Comparison of ENCODE assay signal across 29 mouse cellular contexts in genomic region chr6:39453564-39453963, GRCm38 (mm10). TPM values are rescaled to one million over a fixed set of nuclear protein-coding genes. Genes with fewer than 3 reads are reported as not detected.
DNase-seq lines count a peak whose midpoint lies in the region; ATAC-seq and TF ChIP-seq lines count a peak whose summit lies in the region.
"Had no signal": no experiment of that assay in that cellular context is flagged by ENCODE, and none has a peak within 500 bp of the region (broad histone marks: within the 10 kb centered on the region; RNA-seq: fewer than 3 reads in every experiment).

No protein-coding gene starts in this region.

- H3K4me3 ChIP-seq in layer of hippocampus, adult 2 months: no peak overlapping the region
- H3K4me3 ChIP-seq in midbrain, embryonic 11.5 days (ENCODE audit: low read depth, low read length): no peak overlapping the region
- no peak overlapping the region for H3K4me3 ChIP-seq in midbrain, embryonic 13.5 days (replicated peaks)
- H3K4me3 ChIP-seq: embryonic facial prominence, embryonic 13.5 days; forebrain, embryonic 10.5 days; forebrain, embryonic 15.5 days; gastrocnemius, adult 2 months; hindbrain, embryonic 12.5 days; intestine, embryonic 15.5 days; midbrain, embryonic 12.5 days had no signal

- no peak overlapping the region for H3K27ac ChIP-seq in layer of hippocampus, adult 2 months
- H3K27ac ChIP-seq in midbrain, embryonic 11.5 days (ENCODE audit: low read depth, low read length): no peak overlapping the region
- no peak overlapping the region for H3K27ac ChIP-seq in midbrain, embryonic 13.5 days
- H3K27ac ChIP-seq: embryonic facial prominence, embryonic 13.5 days; forebrain, embryonic 10.5 days; forebrain, embryonic 15.5 days; gastrocnemius, adult 2 months; hindbrain, embryonic 12.5 days; hindbrain, postnatal 0 days; intestine, embryonic 15.5 days; midbrain, embryonic 12.5 days had no signal

- H3K9ac ChIP-seq in midbrain, embryonic 11.5 days (ENCODE audit: low read length): no peak overlapping the region
- no peak overlapping the region for H3K9ac ChIP-seq in midbrain, embryonic 13.5 days (replicated peaks)
- H3K9ac ChIP-seq: embryonic facial prominence, embryonic 13.5 days; forebrain, embryonic 15.5 days; hindbrain, embryonic 12.5 days; intestine, embryonic 15.5 days; midbrain, embryonic 12.5 days had no signal

- no peak for ATAC-seq in midbrain, embryonic 11.5 days (ENCODE audit: low FRiP score)
- ATAC-seq in midbrain, embryonic 13.5 days: no peak
- ATAC-seq: forebrain, embryonic 15.5 days; hindbrain, postnatal 0 days; intestine, embryonic 15.5 days had no signal

- peak; percentile 38 for TF ChIP-seq CTCF in layer of hippocampus, adult 2 months (conservative IDR thresholded peaks at IDR 0.05)

- no peaks in the 10 kb centered on the region for H3K4me1 ChIP-seq in midbrain, embryonic 11.5 days (ENCODE audit: control insufficient read depth, insufficient read depth, low read length)
- H3K4me1 ChIP-seq in midbrain, embryonic 13.5 days (replicated peaks): peaks cover 5% of the 10 kb centered on the region; the same call in 1 of the 2 replicates
- H3K4me1 ChIP-seq: embryonic facial prominence, embryonic 13.5 days; forebrain, embryonic 15.5 days; midbrain, embryonic 12.5 days had no signal

- 87% methylated on average over 4 of the region's 4 CpGs for WGBS in midbrain, embryonic 11.5 days
- WGBS in midbrain, embryonic 13.5 days: 92% methylated on average over 4 of the region's 4 CpGs

- H3K36me3 ChIP-seq in midbrain, embryonic 11.5 days (ENCODE audit: control insufficient read depth, insufficient read depth, low read length): no peaks in the 10 kb centered on the region
- no peaks in the 10 kb centered on the region for H3K36me3 ChIP-seq in midbrain, embryonic 13.5 days
- H3K36me3 ChIP-seq: embryonic facial prominence, embryonic 13.5 days; forebrain, embryonic 10.5 days; forebrain, embryonic 15.5 days; hindbrain, embryonic 12.5 days; intestine, embryonic 15.5 days; midbrain, embryonic 12.5 days had no signal

- H3K27me3 ChIP-seq in midbrain, embryonic 11.5 days (ENCODE audit: control insufficient read depth, insufficient read depth, low read length): no peaks in the 10 kb centered on the region
- H3K27me3 ChIP-seq in midbrain, embryonic 13.5 days: no peaks in the 10 kb centered on the region
- H3K27me3 ChIP-seq: embryonic facial prominence, embryonic 13.5 days; forebrain, embryonic 15.5 days; hindbrain, embryonic 12.5 days; intestine, embryonic 15.5 days; midbrain, embryonic 12.5 days had no signal

- no peak overlapping the region for H3K4me2 ChIP-seq in midbrain, embryonic 11.5 days
- no peak overlapping the region for H3K4me2 ChIP-seq in midbrain, embryonic 13.5 days (replicated peaks)
- H3K4me2 ChIP-seq: embryonic facial prominence, embryonic 13.5 days; forebrain, embryonic 15.5 days; heart, embryonic 11.5 days; hindbrain, embryonic 12.5 days; intestine, embryonic 15.5 days; midbrain, embryonic 12.5 days had no signal

- DNase-seq in layer of hippocampus, adult 2 months (ENCODE audit: low spot score in 2 of 2): no peak
- no peak for DNase-seq in layer of hippocampus, postnatal 36 days
- peak; percentile 74 for DNase-seq in midbrain, embryonic 11.5 days (ENCODE audit: low spot score, missing footprints)
- DNase-seq in ES-CJ7 (ENCODE audit: low read depth, low spot score): peak; percentile 60
- peak; percentile 59 for DNase-seq in ZHBTc4 (ENCODE audit: low read depth, low spot score)
- DNase-seq in cerebellum, adult 11-12 months: no peak
- no peak for DNase-seq in ovary, postnatal 10 days (ENCODE audit: low spot score)
- DNase-seq: adrenal gland, postnatal 10 days; B cell, adult 2 months; cerebellum, adult 11 months; cerebellum, adult 9-11 months; gastrocnemius, adult 2 months; gastrocnemius, postnatal 36 days; heart, adult 18-20 months; heart, postnatal 36 days; kidney, postnatal 25 days; lung, adult 2 months; lung, postnatal 14 days; spleen, adult 18-20 months; thymus, postnatal 14 days had no signal

- H3K9me3 ChIP-seq in midbrain, embryonic 11.5 days (ENCODE audit: control insufficient read depth, low read length): no peaks in the 10 kb centered on the region
- H3K9me3 ChIP-seq in midbrain, embryonic 13.5 days: no peaks in the 10 kb centered on the region
- H3K9me3 ChIP-seq: embryonic facial prominence, embryonic 13.5 days; forebrain, embryonic 10.5 days; forebrain, embryonic 15.5 days; hindbrain, embryonic 12.5 days; intestine, embryonic 15.5 days; midbrain, embryonic 12.5 days had no signal

RNA-seq across cellular contexts. Expression of gene Mkrn1, which starts 33.3 kb away (rescaled TPM):
- total RNA-seq in layer of hippocampus, adult 2 months (2021): 100 to 1,000 TPM; 116 to 119 TPM
- 100 to 1,000 TPM; 127 to 136 TPM for total RNA-seq in layer of hippocampus, postnatal 36 days (2021)
- 128 and 131 TPM in 2 replicates for polyA plus RNA-seq in midbrain, embryonic 11.5 days (2014; fragmentation: Nextera tagmentation; extraction: Ambion mirVana)
- polyA plus RNA-seq in midbrain, embryonic 13.5 days (2015; fragmentation: Nextera tagmentation; extraction: Ambion mirVana): 242 and 259 TPM in 2 replicates

Comparison
In these comparisons a context has a peak if more than half of its experiments do, and no peak if none do; other contexts are left out.
1. DNase-seq: peak in midbrain, embryonic 11.5 days (single experiment), ES-CJ7 (single experiment) and ZHBTc4 (single experiment); none in layer of hippocampus, adult 2 months (0 of 2), layer of hippocampus, postnatal 36 days (0 of 2), cerebellum, adult 11-12 months (single experiment) and ovary, postnatal 10 days (single experiment).